Mouse (Mus musculus): ENCODE measurements around the gene Sdr39u1.

DNA sequence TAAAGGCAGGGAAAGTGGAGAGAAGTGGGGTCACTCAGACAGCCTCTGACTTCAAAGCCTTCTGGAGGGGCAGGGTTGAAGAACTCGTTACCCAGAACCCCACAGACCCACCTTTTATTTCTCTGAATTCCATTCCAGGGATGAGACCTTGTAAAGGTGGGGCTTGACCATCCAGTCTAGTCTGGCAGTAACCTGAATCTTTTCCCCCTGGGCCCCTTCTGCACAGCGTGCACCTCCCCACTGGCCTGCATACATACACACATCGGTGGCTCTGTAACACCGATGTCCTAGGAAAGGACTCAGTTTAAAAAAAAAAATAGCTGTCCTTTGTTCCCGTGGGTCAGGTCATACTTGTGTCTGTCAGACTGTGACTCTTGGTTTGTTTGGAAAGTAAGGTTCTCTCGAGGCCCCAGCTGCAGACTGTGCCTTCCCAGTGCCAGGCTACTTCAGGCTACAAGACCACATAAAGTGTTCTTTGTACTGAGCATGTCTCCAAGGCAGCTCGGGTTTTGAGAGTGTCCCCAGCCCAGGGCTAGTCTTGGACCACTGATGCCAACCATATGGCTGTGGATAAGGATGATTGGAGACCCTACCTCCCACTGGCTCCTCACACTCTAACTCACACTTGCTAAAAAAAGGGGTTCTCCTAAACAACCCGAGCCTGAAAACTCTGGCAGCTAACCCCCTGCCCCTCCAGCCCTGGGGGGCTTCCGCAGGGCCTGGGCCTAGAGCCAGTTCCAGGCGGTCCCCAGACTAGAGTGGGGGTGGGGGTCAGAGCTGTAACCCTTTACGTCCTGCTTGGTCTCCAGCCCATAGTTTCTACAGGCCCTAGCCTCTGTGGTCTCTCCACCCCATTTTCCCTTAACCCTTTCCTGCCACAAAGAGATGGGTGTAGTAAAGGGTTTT lies 47.2 kb downstream of the Sdr39u1 start:
- no peak for TF ChIP-seq CTCF (IDR thresholded peaks at IDR 0.05; ENCODE audit: extremely low read depth, insufficient read depth, low read length)
- TF ChIP-seq POLR2A (IDR thresholded peaks at IDR 0.05; ENCODE audit: extremely low read depth, insufficient read depth, low read length), result no peak
